Mouse (Mus musculus): ENCODE data around the gene Ifnar2. TPM values are rescaled to one million over a fixed set of nuclear protein-coding genes. Genes with fewer than 3 reads are reported as not detected.
A peak's percentile ranks its signal among the peaks of the same experiment; 100 is the strongest.

Ifnar2 gene
- polyA plus RNA-seq, 1 experiment from 2014 or later: 54.1 TPM

DNA sequence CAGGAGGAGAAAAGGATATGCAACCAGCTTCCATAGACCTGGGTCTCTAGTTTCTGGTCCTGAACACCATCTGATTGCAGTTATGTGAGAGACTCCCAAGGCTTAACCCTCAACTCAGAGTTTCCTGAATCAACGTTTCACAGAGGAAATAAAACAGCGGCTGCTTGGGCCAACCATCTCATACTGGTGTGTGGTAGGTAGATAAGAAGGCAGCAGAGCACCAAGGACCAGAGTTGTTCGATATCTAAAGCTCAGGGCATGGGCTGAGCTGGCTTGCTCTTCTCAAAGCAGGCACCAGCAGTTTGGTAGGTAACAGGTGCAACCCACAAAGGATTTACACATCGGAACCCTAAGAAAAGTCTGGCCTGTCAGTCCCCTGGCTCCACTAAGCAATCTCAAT is 35.8 kb upstream of the Ifnar2 start:
- DNase-seq: no peak
- Histone ChIP-seq H3K36me3 (ENCODE audit: insufficient read depth) (no peaks in the 10 kb centered on the region), H3K4me3 (ENCODE audit: low read depth, low read length) (no peak overlapping the region), H3K9ac (no peak overlapping the region), H3K4me2 (no peak overlapping the region), H3K27me3 (ENCODE audit: insufficient read depth, low read length) (no peaks in the 10 kb centered on the region), H3K9me3 (ENCODE audit: low read depth, low read length) (no peaks in the 10 kb centered on the region), H3K4me1 (ENCODE audit: insufficient read depth) (no peaks in the 10 kb centered on the region), H3K27ac (ENCODE audit: low read depth) (no peak overlapping the region)
- 82% methylated on average over 4 of the region's 4 CpGs for WGBS
- ATAC-seq (ENCODE audit: insufficient read depth): no peak
- no peak for TF ChIP-seq CTCF (IDR thresholded peaks at IDR 0.05; ENCODE audit: low read depth)

DNA sequence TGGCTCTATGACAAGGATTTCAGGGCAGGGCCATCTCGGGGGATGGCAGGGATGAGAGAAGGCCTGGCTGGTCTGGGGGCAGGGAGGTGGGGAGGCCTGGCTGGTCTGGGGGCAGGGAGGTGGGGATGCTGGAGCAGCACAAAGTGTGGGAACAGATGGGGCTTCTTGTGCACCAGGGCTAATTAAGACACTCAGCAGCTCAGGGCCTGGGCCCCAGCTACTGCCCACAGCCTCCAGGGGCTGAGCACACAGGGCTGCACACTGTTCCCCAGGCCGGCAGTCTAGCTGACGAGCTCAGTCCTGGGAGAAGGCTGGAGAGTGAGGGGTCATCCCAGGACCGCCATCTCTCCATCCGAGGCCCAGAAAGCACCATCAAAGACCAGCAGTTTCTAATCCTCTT is 35.1 kb upstream of the Ifnar2 start:
- H3K9me3 ChIP-seq (ENCODE audit: low read depth, low read length): no peaks in the 10 kb centered on the region
- no peak for TF ChIP-seq CTCF (IDR thresholded peaks at IDR 0.05; ENCODE audit: low read depth)
- DNase-seq (no peak), ATAC-seq (ENCODE audit: insufficient read depth) (no peak)
- no peaks in the 10 kb centered on the region for H3K36me3 ChIP-seq (ENCODE audit: insufficient read depth)
- H3K4me2 ChIP-seq: no peak overlapping the region
- H3K4me1 ChIP-seq (ENCODE audit: insufficient read depth): no peaks in the 10 kb centered on the region
- H3K27me3 ChIP-seq (ENCODE audit: insufficient read depth, low read length): no peaks in the 10 kb centered on the region
- no peak overlapping the region for H3K9ac ChIP-seq
- WGBS: 64% methylated on average over 5 of the region's 5 CpGs
- H3K27ac ChIP-seq (ENCODE audit: low read depth): no peak overlapping the region
- H3K4me3 ChIP-seq (ENCODE audit: low read depth, low read length): no peak overlapping the region

DNA sequence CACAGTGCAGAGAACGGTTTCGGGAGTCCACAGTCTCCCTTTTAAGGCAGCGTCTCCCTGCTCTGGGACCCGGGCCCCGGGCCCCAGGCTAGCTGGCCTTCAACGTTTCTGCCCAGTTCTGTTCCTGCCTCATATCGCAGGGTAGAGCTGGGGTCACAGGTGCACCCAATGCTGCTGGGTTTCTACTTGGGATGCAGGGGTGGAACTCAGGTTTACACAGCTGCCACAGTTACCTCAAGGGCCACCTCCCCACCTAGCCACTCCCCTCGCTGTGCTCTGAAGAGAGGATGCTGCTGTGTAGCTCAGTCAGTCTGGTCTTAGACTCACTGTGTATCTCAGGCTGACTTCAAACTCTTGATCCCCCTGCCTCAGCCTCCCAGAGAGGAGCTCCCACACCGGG is 26.1 kb upstream of the Ifnar2 start:
- DNase-seq (no peak), ATAC-seq (ENCODE audit: insufficient read depth) (no peak)
- TF ChIP-seq CTCF (IDR thresholded peaks at IDR 0.05; ENCODE audit: low read depth): no peak
- Histone ChIP-seq H3K9ac (no peak overlapping the region), H3K27me3 (ENCODE audit: insufficient read depth, low read length) (no peaks in the 10 kb centered on the region), H3K27ac (ENCODE audit: low read depth) (no peak overlapping the region), H3K4me1 (ENCODE audit: insufficient read depth) (no peaks in the 10 kb centered on the region), H3K4me2 (no peak overlapping the region), H3K4me3 (ENCODE audit: low read depth, low read length) (no peak overlapping the region), H3K36me3 (ENCODE audit: insufficient read depth) (no peaks in the 10 kb centered on the region), H3K9me3 (ENCODE audit: low read depth, low read length) (no peaks in the 10 kb centered on the region)
- WGBS: 64% methylated on average over 9 of the region's 9 CpGs

DNA sequence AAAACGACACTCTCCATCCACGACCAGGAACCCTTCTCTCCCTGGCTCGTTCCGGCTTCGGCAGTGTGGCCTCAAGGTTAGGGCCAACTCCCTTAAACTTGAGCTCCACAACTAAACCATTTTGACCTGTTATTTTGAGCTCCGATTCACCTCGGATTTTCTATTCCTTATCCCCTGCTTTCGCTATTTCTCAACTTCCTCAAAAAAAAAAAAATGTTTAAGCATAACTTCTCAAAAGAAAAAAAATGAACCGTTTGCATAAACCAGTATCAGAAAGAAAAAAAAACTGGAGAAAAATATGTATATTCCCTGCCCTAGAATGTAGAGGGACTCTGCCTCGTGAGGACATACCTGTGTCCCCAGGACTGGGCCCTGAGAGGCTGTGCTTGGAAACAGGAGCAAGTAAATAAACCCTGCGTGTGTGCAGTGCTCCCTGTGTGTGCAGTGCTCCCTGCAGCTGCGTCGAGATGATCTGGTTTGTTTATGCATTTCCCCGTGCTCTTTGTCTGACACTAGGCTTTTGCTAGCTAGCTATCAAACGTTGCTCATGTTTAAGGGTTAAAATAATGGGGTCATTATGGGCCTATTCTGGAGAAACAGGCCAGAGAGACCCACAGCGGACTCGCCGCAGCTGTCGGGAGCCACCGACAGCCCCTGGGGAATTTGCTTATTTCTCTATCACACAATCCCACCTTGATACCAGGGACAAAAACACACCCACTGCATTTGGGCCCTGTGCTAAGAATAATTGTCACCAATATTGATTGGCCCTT is 24.9 kb upstream of the Ifnar2 start:
- no peak overlapping the region for H3K4me3 ChIP-seq (ENCODE audit: low read depth, low read length)
- 52% methylated on average over 20 of the region's 20 CpGs for WGBS
- no peak for ATAC-seq (ENCODE audit: insufficient read depth)
- no peak for DNase-seq
- TF ChIP-seq CTCF (IDR thresholded peaks at IDR 0.05; ENCODE audit: low read depth): no peak
- H3K9me3 ChIP-seq (ENCODE audit: low read depth, low read length): no peaks in the 10 kb centered on the region
- no peak overlapping the region for H3K27ac ChIP-seq (ENCODE audit: low read depth)
- no peaks in the 10 kb centered on the region for H3K4me1 ChIP-seq (ENCODE audit: insufficient read depth)
- H3K27me3 ChIP-seq (ENCODE audit: insufficient read depth, low read length): no peaks in the 10 kb centered on the region
- no peak overlapping the region for H3K9ac ChIP-seq
- H3K36me3 ChIP-seq (ENCODE audit: insufficient read depth): no peaks in the 10 kb centered on the region
- no peak overlapping the region for H3K4me2 ChIP-seq

DNA sequence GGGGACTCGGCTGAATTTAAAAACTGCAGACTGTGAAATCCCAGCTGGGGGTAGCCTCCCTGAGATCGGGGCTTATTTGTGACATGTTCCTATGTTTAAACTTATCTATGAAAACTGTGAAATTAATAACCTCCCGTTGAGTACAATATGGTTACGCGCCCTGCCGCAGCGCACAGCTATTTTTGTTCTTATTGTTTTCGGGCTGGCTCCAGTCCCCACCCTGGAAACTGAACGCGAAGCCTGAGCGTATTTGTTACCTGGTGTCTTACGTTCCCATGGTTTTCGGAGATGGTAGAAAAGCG is 24.4 kb upstream of the Ifnar2 start:
- no peaks in the 10 kb centered on the region for H3K9me3 ChIP-seq (ENCODE audit: low read depth, low read length)
- H3K4me2 ChIP-seq: no peak overlapping the region
- ATAC-seq (ENCODE audit: insufficient read depth) (no peak), DNase-seq (no peak)
- no peak for TF ChIP-seq CTCF (IDR thresholded peaks at IDR 0.05; ENCODE audit: low read depth)
- WGBS: 67% methylated on average over 14 of the region's 14 CpGs
- H3K4me1 ChIP-seq (ENCODE audit: insufficient read depth): no peaks in the 10 kb centered on the region
- no peaks in the 10 kb centered on the region for H3K27me3 ChIP-seq (ENCODE audit: insufficient read depth, low read length)
- no peaks in the 10 kb centered on the region for H3K36me3 ChIP-seq (ENCODE audit: insufficient read depth)
- no peak overlapping the region for H3K9ac ChIP-seq
- H3K4me3 ChIP-seq (ENCODE audit: low read depth, low read length): no peak overlapping the region
- no peak overlapping the region for H3K27ac ChIP-seq (ENCODE audit: low read depth)

DNA sequence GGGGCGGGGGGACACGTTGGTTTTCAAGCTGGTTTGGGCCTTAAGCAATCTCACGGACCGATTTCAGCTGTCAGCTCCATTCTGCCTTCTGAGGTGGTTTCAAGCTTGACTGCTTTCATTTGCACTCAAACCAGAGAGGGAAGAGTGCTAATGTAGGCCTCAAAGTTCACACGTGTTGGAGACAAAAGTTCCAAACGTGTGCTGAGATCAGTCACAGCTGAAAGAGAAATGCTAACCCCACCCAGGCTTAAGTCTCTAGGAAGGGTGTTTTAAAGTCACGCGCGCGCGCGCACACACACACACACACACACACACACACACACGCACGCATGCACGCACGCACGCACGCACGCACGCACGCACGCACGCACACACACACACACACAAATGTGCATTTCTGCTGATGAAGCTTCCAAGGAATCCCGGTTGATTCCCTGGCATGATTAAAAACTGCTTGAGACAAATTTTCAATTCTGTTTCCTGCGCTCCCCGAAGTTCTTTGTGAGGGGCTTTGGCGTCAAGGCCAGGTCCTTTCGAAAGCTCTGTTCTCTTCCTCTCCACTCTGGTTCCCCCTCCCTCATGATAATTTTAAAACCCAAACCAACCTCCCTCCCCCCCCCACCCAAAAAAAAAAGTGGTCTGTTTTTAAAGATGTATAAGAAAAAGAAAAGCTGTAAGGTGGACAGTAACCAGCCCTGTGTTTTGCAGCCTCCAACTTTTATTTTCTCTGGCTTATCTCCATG is 23.8 kb upstream of the Ifnar2 start:
- WGBS: 72% methylated on average over 28 of the region's 28 CpGs
- Histone ChIP-seq H3K4me3 (ENCODE audit: low read depth, low read length) (no peak overlapping the region), H3K9ac (no peak overlapping the region), H3K27me3 (ENCODE audit: insufficient read depth, low read length) (no peaks in the 10 kb centered on the region), H3K9me3 (ENCODE audit: low read depth, low read length) (no peaks in the 10 kb centered on the region), H3K27ac (ENCODE audit: low read depth) (no peak overlapping the region), H3K36me3 (ENCODE audit: insufficient read depth) (no peaks in the 10 kb centered on the region), H3K4me2 (no peak overlapping the region), H3K4me1 (ENCODE audit: insufficient read depth) (no peaks in the 10 kb centered on the region)
- no peak for DNase-seq
- no peak for TF ChIP-seq CTCF (IDR thresholded peaks at IDR 0.05; ENCODE audit: low read depth)
- no peak for ATAC-seq (ENCODE audit: insufficient read depth)

DNA sequence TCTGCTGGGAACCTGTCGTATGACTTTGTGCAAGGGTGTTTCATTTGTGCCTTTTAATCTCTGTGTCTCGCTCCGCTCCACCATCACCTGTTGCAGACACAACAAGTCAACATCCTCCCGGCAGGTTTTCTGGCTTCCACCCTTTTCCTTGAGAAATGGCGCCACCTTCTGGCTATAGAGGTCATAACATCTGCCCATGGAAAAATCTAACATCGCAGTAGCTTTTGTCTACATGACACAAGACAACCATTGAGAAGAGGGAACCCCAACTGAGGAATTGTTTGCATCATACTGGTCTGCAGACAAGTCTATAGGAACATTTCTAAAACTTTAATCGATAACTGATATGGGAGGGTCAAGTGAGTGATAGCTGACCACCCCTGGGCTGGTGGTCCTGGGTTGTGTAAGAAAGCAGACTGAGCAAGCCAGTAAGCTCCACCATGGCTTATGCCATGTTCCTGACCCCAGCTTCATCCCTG is 20.5 kb upstream of the Ifnar2 start:
- no peak overlapping the region for H3K4me3 ChIP-seq (ENCODE audit: low read depth, low read length)
- no peaks in the 10 kb centered on the region for H3K9me3 ChIP-seq (ENCODE audit: low read depth, low read length)
- no peak overlapping the region for H3K4me2 ChIP-seq
- 3% methylated on average over 7 of the region's 7 CpGs for WGBS
- no peak overlapping the region for H3K9ac ChIP-seq
- H3K4me1 ChIP-seq (ENCODE audit: insufficient read depth): no peaks in the 10 kb centered on the region
- H3K36me3 ChIP-seq (ENCODE audit: insufficient read depth): no peaks in the 10 kb centered on the region
- peak overlapping the region; percentile 65; the same call in 1 of the 2 replicates for H3K27ac ChIP-seq (ENCODE audit: low read depth)
- ATAC-seq (ENCODE audit: insufficient read depth): no peak
- TF ChIP-seq CTCF (IDR thresholded peaks at IDR 0.05; ENCODE audit: low read depth): peak; percentile 89
- peak; percentile 86 for DNase-seq
- no peaks in the 10 kb centered on the region for H3K27me3 ChIP-seq (ENCODE audit: insufficient read depth, low read length)
